In the genomic region with DNA sequence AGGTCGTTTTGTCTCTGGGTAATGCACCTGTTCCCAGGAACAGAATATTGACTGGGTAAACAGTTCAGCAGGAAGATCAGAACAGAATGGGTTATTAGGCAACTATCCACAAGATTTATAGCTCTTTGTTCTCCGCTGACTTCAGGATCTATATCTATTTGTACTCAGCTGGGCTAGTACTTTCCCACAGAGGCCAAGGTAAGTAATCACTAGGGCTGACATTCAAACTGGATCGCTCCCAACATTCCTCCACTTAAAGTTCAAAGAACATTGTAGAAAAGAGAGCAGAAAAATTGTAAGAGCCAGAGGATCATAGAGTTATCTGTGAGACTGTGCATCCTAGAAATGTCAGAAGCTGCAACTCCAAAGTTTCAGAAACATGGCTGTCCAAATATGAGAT, we compare ENCODE assay signal across 24 mouse cellular contexts. TPM values are rescaled to one million over a fixed set of nuclear protein-coding genes. Genes with fewer than 3 reads are reported as not detected.
A peak's percentile ranks its signal among the peaks of the same experiment; 100 is the strongest.
DNase-seq lines count a peak whose midpoint lies in the region; ATAC-seq and TF ChIP-seq lines count a peak whose summit lies in the region.
"Had no signal": no experiment of that assay in that cellular context is flagged by ENCODE, and none has a peak within 500 bp of the region (broad histone marks: within the 10 kb centered on the region; RNA-seq: fewer than 3 reads in every experiment).

No protein-coding gene starts in this region.

- H3K4me1 ChIP-seq in liver, adult 2 months (ENCODE audit: control insufficient read depth, insufficient read depth, low read length) = peaks cover 18% of the 10 kb centered on the region
- H3K4me1 ChIP-seq in liver, embryonic 11.5 days (replicated peaks; ENCODE audit: control insufficient read depth, insufficient read depth, low read length) = no peaks in the 10 kb centered on the region
- H3K4me1 ChIP-seq: embryonic facial prominence, embryonic 10.5 days; embryonic facial prominence, embryonic 12.5 days; forebrain, embryonic 10.5 days; forebrain, embryonic 12.5 days had no signal

- H3K9me3 ChIP-seq in liver, embryonic 11.5 days (ENCODE audit: control insufficient read depth, low read length) = no peaks in the 10 kb centered on the region
- H3K9me3 ChIP-seq: embryonic facial prominence, embryonic 10.5 days; embryonic facial prominence, embryonic 12.5 days; forebrain, embryonic 10.5 days; forebrain, embryonic 12.5 days had no signal

- H3K27me3 ChIP-seq in liver, adult 2 months (ENCODE audit: control insufficient read depth, insufficient read depth, low read length) = no peaks in the 10 kb centered on the region
- no peaks in the 10 kb centered on the region for H3K27me3 ChIP-seq in liver, embryonic 11.5 days (replicated peaks; ENCODE audit: control insufficient read depth, insufficient read depth, low read length)
- H3K27me3 ChIP-seq: embryonic facial prominence, embryonic 12.5 days; forebrain, embryonic 12.5 days had no signal

- no peak overlapping the region; the same call in 1 of the 2 replicates for H3K27ac ChIP-seq in liver, adult 2 months (replicated peaks; ENCODE audit: insufficient read depth, low read depth, low read length)
- no peak overlapping the region for H3K27ac ChIP-seq in liver, embryonic 11.5 days (ENCODE audit: low read depth, low read length)
- H3K27ac ChIP-seq: embryonic facial prominence, embryonic 10.5 days; embryonic facial prominence, embryonic 12.5 days; forebrain, embryonic 10.5 days; forebrain, embryonic 12.5 days had no signal

- TF ChIP-seq POLR2A in liver, adult 2 months (IDR thresholded peaks at IDR 0.05; ENCODE audit: extremely low read depth, insufficient read depth, low read length) = no peak

- H3K36me3 ChIP-seq in liver, adult 2 months (ENCODE audit: control insufficient read depth, insufficient read depth, low read length) = peaks cover 21% of the 10 kb centered on the region
- no peaks in the 10 kb centered on the region for H3K36me3 ChIP-seq in liver, embryonic 11.5 days (ENCODE audit: control insufficient read depth, insufficient read depth, low read length)
- H3K36me3 ChIP-seq: embryonic facial prominence, embryonic 10.5 days; embryonic facial prominence, embryonic 12.5 days; forebrain, embryonic 10.5 days; forebrain, embryonic 12.5 days had no signal

- no peak overlapping the region for H3K9ac ChIP-seq in liver, adult 2 months (ENCODE audit: low read depth, low read length)
- no peak overlapping the region for H3K9ac ChIP-seq in liver, embryonic 11.5 days (ENCODE audit: low read depth, low read length)
- H3K9ac ChIP-seq: embryonic facial prominence, embryonic 12.5 days; forebrain, embryonic 12.5 days had no signal

- peak; percentile 83 for DNase-seq in liver, adult 2 months (ENCODE audit: extremely low read depth, low read depth, low spot score)
- no peak for DNase-seq in liver, embryonic 11.5 days (ENCODE audit: low spot score)
- peak; percentile 59 for DNase-seq in fat pad, adult 2 months (ENCODE audit: extremely low read depth, low read depth, low spot score)
- DNase-seq in gonadal fat pad, adult 2 months (ENCODE audit: low read depth) = peak; percentile 37
- DNase-seq in left cerebral cortex, postnatal 25 days (ENCODE audit: low spot score in 2 of 2) = no peak
- DNase-seq in urinary bladder, postnatal 10 days (ENCODE audit: low spot score) = no peak
- DNase-seq: adrenal gland, adult 8-10 months; adrenal gland, postnatal 14 days; adrenal gland, postnatal 36 days; cerebellum, adult 11-12 months; cerebellum, adult 2 months; cerebellum, adult 9-10 months; cerebellum, postnatal 10 days; cerebellum, postnatal 25 days had no signal

- no peak overlapping the region for H3K4me3 ChIP-seq in liver, adult 2 months (ENCODE audit: insufficient read depth, low read depth, low read length)
- no peak overlapping the region for H3K4me3 ChIP-seq in liver, embryonic 11.5 days (ENCODE audit: low read depth, low read length)
- H3K4me3 ChIP-seq: embryonic facial prominence, embryonic 10.5 days; embryonic facial prominence, embryonic 12.5 days; forebrain, embryonic 10.5 days; forebrain, embryonic 12.5 days had no signal

- H3K4me2 ChIP-seq in liver, embryonic 11.5 days = no peak overlapping the region
- H3K4me2 ChIP-seq: embryonic facial prominence, embryonic 12.5 days; forebrain, embryonic 12.5 days had no signal

- TF ChIP-seq CTCF in liver, adult 2 months (IDR thresholded peaks at IDR 0.05; ENCODE audit: low read depth, low read length) = no peak

- ATAC-seq in liver, embryonic 11.5 days (replicated peaks; ENCODE audit: low FRiP score) = no peak
- ATAC-seq: forebrain, embryonic 14.5 days; forebrain, embryonic 16.5 days had no signal

- WGBS in liver, adult 2 months = 17% methylated on average over 3 of the region's 3 CpGs
- WGBS in liver, embryonic 11.5 days = 63% methylated on average over 3 of the region's 3 CpGs

- no peaks in the 10 kb centered on the region for H3K79me2 ChIP-seq in liver, adult 2 months (ENCODE audit: control insufficient read depth, insufficient read depth, low read length)

- intact Hi-C loops in left cerebral cortex, postnatal 25 days (cut with DNase I) = no loop called here

RNA-seq across cellular contexts. Expression of gene Ugt2b35, which starts 14.8 kb away (rescaled TPM):
- total RNA-seq in liver, adult 2 months (2014; rRNA removed) = 107 and 127 TPM in 2 replicates
- polyA plus RNA-seq in liver, adult 2 months (2012; rRNA removed) = 20.8 and 26.0 TPM in 2 replicates
- polyA plus RNA-seq in liver, embryonic 11.5 days (2014; fragmentation: Nextera tagmentation; extraction: Ambion mirVana) = 0.30 and 0.38 TPM in 2 replicates
- polyA plus RNA-seq in gonadal fat pad, adult 2 months (2012; rRNA removed) = not detected in 2 replicates
- total RNA-seq in left cerebral cortex, postnatal 25 days (2021) = not detected
- total RNA-seq: adrenal gland, postnatal 36 days; MEL had no signal
- polyA plus RNA-seq: C2C12; cerebellum, adult 2 months; cortical plate, adult 2 months; embryonic facial prominence, embryonic 10.5 days; embryonic facial prominence, embryonic 12.5 days; embryonic facial prominence, embryonic 14.5 days; forebrain, embryonic 10.5 days; forebrain, embryonic 12.5 days; forebrain, embryonic 14.5 days; forebrain, embryonic 16.5 days had no signal

Comparison
In these comparisons a context has a peak if more than half of its experiments do, and no peak if none do; other contexts are left out.
1. DNase-seq: peak in liver, adult 2 months (single experiment), fat pad, adult 2 months (single experiment) and gonadal fat pad, adult 2 months (single experiment); none in liver, embryonic 11.5 days (single experiment), left cerebral cortex, postnatal 25 days (0 of 2) and urinary bladder, postnatal 10 days (single experiment).
2. RNA of gene Ugt2b35, which starts 14.8 kb away (polyA plus RNA-seq): 20.8 to 26.0 TPM in liver, adult 2 months; 0.30 to 0.38 TPM in liver, embryonic 11.5 days and not detected in gonadal fat pad, adult 2 months; every median in the first group is over 10 times any median in the second.